28 mouse cellular contexts compared by ENCODE assay signal in the genomic region with DNA sequence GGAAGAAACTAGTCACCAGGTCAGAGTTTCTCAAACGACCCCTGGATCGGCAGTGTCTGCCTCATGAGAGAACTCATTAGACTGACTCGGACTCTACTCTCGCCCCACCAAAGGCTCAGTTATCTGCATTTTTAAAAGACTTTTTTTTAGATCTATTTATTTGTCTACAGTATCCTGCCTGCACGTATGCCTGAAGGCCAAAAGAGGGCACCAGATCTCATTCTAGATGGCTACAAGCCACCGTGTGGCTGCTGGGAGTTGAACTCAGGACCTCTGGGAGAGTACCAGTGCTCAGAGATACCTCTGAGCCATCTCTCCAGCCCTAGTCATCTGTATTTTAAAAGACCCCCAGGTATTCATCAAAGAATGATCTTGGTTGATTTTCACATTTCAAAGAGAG.
DNase-seq lines count a peak whose midpoint lies in the region; ATAC-seq and TF ChIP-seq lines count a peak whose summit lies in the region.
"Had no signal": no experiment of that assay in that cellular context is flagged by ENCODE, and none has a peak within 500 bp of the region (broad histone marks: within the 10 kb centered on the region; RNA-seq: fewer than 3 reads in every experiment).

No protein-coding gene starts in this region.

- 78% methylated on average over 6 of the region's 6 CpGs for WGBS in kidney, adult 2 months
- 87% methylated on average over 6 of the region's 6 CpGs for WGBS in midbrain, postnatal 0 days
- WGBS in midbrain, embryonic 15.5 days: 84% methylated on average over 6 of the region's 6 CpGs
- 65% methylated on average over 6 of the region's 6 CpGs for WGBS in stomach, postnatal 0 days

- TF ChIP-seq POLR2A in kidney, adult 2 months (IDR thresholded peaks at IDR 0.05; ENCODE audit: low read depth, low read length): no peak

- H3K36me3 ChIP-seq in kidney, adult 2 months (ENCODE audit: control insufficient read depth, insufficient read depth, low read length): no peaks in the 10 kb centered on the region
- no peaks in the 10 kb centered on the region for H3K36me3 ChIP-seq in midbrain, postnatal 0 days (ENCODE audit: insufficient read depth, low read length)
- no peaks in the 10 kb centered on the region for H3K36me3 ChIP-seq in midbrain, embryonic 15.5 days (replicated peaks)
- no peaks in the 10 kb centered on the region for H3K36me3 ChIP-seq in stomach, postnatal 0 days (ENCODE audit: control insufficient read depth, insufficient read depth, low read length)
- H3K36me3 ChIP-seq: hindbrain, embryonic 10.5 days; midbrain, embryonic 12.5 days had no signal

- no peak for TF ChIP-seq EP300 in stomach, postnatal 0 days (optimal IDR thresholded peaks at IDR 0.05)

- TF ChIP-seq CTCF in kidney, adult 2 months (conservative IDR thresholded peaks at IDR 0.05; ENCODE audit: insufficient read depth, insufficient read length, low read depth, low read length): 0 out of 2 replicates have a peak, but pooled peaks have one; percentile 8
- peak; percentile 13; the same call in 1 of the 2 replicates for TF ChIP-seq CTCF in midbrain, postnatal 0 days (IDR thresholded peaks at IDR 0.05)
- peak; percentile 32; the same call in 1 of the 2 replicates for TF ChIP-seq CTCF in stomach, postnatal 0 days (IDR thresholded peaks at IDR 0.05; ENCODE audit: low read depth)

- ATAC-seq in midbrain, postnatal 0 days (ENCODE audit: low FRiP score): no peak
- ATAC-seq in midbrain, embryonic 15.5 days (replicated peaks): no peak
- ATAC-seq in stomach, postnatal 0 days (ENCODE audit: low FRiP score, low TSS enrichment): no peak
- ATAC-seq: activated CD4-positive, CD25-positive, alpha-beta regulatory T cell, adult 4 months; forebrain, embryonic 13.5 days; hindbrain, embryonic 16.5 days had no signal

- H3K27me3 ChIP-seq in kidney, adult 2 months (replicated peaks; ENCODE audit: control insufficient read depth, insufficient read depth, low read length): no peaks in the 10 kb centered on the region
- no peaks in the 10 kb centered on the region for H3K27me3 ChIP-seq in midbrain, postnatal 0 days (ENCODE audit: insufficient read depth, low read length)
- H3K27me3 ChIP-seq in midbrain, embryonic 15.5 days (replicated peaks): no peaks in the 10 kb centered on the region
- H3K27me3 ChIP-seq in stomach, postnatal 0 days (ENCODE audit: control insufficient read depth, insufficient read depth, low read length): no peaks in the 10 kb centered on the region
- H3K27me3 ChIP-seq: forebrain, embryonic 13.5 days; midbrain, embryonic 12.5 days had no signal

- H3K9me3 ChIP-seq in midbrain, postnatal 0 days (ENCODE audit: low read length): no peaks in the 10 kb centered on the region
- H3K9me3 ChIP-seq in midbrain, embryonic 15.5 days: no peaks in the 10 kb centered on the region
- H3K9me3 ChIP-seq in stomach, postnatal 0 days (ENCODE audit: control insufficient read depth, low read length): no peaks in the 10 kb centered on the region
- H3K9me3 ChIP-seq: forebrain, embryonic 13.5 days; hindbrain, embryonic 10.5 days; megakaryocyte, embryonic 14.5 days; midbrain, embryonic 12.5 days had no signal

- no peak overlapping the region for H3K27ac ChIP-seq in kidney, adult 2 months (ENCODE audit: insufficient read depth, low read depth, low read length)
- no peak overlapping the region for H3K27ac ChIP-seq in midbrain, postnatal 0 days (ENCODE audit: low read depth, low read length)
- no peak overlapping the region for H3K27ac ChIP-seq in midbrain, embryonic 15.5 days
- no peak overlapping the region for H3K27ac ChIP-seq in stomach, postnatal 0 days (replicated peaks)
- H3K27ac ChIP-seq: forebrain, embryonic 13.5 days; hindbrain, embryonic 10.5 days; liver, embryonic 14.5 days; midbrain, embryonic 12.5 days had no signal

- DNase-seq in kidney, adult 2 months: no peak
- no peak for DNase-seq in kidney, adult 11 months
- no peak for DNase-seq in midbrain, postnatal 0 days (ENCODE audit: low spot score)
- peak; percentile 20 for DNase-seq in R1 (ENCODE audit: low read depth, low spot score)
- DNase-seq in stomach, postnatal 0 days (ENCODE audit: low spot score): no peak
- no peak for DNase-seq in lung, postnatal 10 days
- no peak for DNase-seq in adrenal gland, postnatal 36 days
- DNase-seq: adrenal gland, postnatal 10 days; cerebellum, adult 11 months; cerebellum, adult 9-10 months; gastrocnemius, postnatal 10 days; heart, postnatal 14 days; kidney, postnatal 36 days; layer of hippocampus, postnatal 36 days; left cerebral cortex, postnatal 4 days; lung, adult 2 months; right cerebral cortex, postnatal 14 days; spleen, adult 18-20 months; thymus, adult 2 months; thymus, postnatal 36 days had no signal

- no peak overlapping the region for H3K4me2 ChIP-seq in midbrain, postnatal 0 days (ENCODE audit: low read depth, low read length, poor library complexity, severe bottlenecking)
- no peak overlapping the region for H3K4me2 ChIP-seq in midbrain, embryonic 15.5 days
- no peak overlapping the region for H3K4me2 ChIP-seq in stomach, postnatal 0 days (replicated peaks; ENCODE audit: low read depth)
- H3K4me2 ChIP-seq: forebrain, embryonic 13.5 days; midbrain, embryonic 12.5 days had no signal

- no peak overlapping the region for H3K4me3 ChIP-seq in kidney, adult 2 months (ENCODE audit: insufficient read depth, low read depth, low read length)
- no peak overlapping the region for H3K4me3 ChIP-seq in midbrain, postnatal 0 days (ENCODE audit: low read depth, low read length)
- H3K4me3 ChIP-seq in midbrain, embryonic 15.5 days: no peak overlapping the region
- H3K4me3 ChIP-seq in stomach, postnatal 0 days (ENCODE audit: low read depth, low read length): no peak overlapping the region
- H3K4me3 ChIP-seq: forebrain, embryonic 13.5 days; hindbrain, embryonic 10.5 days; megakaryocyte, embryonic 14.5 days; midbrain, embryonic 12.5 days had no signal

- H3K9ac ChIP-seq in midbrain, postnatal 0 days (replicated peaks; ENCODE audit: low read length, poor library complexity, severe bottlenecking): no peak overlapping the region
- no peak overlapping the region for H3K9ac ChIP-seq in midbrain, embryonic 15.5 days
- H3K9ac ChIP-seq in stomach, postnatal 0 days (ENCODE audit: low read length): no peak overlapping the region
- H3K9ac ChIP-seq: forebrain, embryonic 13.5 days; liver, embryonic 14.5 days; midbrain, embryonic 12.5 days had no signal

- H3K4me1 ChIP-seq in kidney, adult 2 months (ENCODE audit: control insufficient read depth, insufficient read depth, low read length): 0 out of 2 replicates have a peak, but pooled peaks cover 3% of the 10 kb centered on the region
- H3K4me1 ChIP-seq in midbrain, postnatal 0 days (ENCODE audit: insufficient read depth, low read length): no peaks in the 10 kb centered on the region
- H3K4me1 ChIP-seq in midbrain, embryonic 15.5 days: no peaks in the 10 kb centered on the region
- H3K4me1 ChIP-seq in stomach, postnatal 0 days (replicated peaks; ENCODE audit: control insufficient read depth, insufficient read depth): 0 out of 2 replicates have a peak, but pooled peaks cover 2% of the 10 kb centered on the region
- H3K4me1 ChIP-seq: forebrain, embryonic 13.5 days; hindbrain, embryonic 10.5 days; midbrain, embryonic 12.5 days had no signal
